Mouse (Mus musculus) kidney, postnatal 4 days (tissue): Measurements from ENCODE around the gene Stk32c.

Experiments
- DNase-seq, 2 experiments: peaks; one replicate each; pipeline ENCODE4 v3.0.0; 2021; ENCODE audit warnings: mixed read lengths in 2 of 2

The Stk32c gene

GRCm38 (mm10) chr7:139136906-139137491 lies 76.1 kb downstream of the Stk32c start:
- DNase-seq = no peak

GRCm38 (mm10) chr7:139135236-139135635 lies 77.9 kb downstream of the Stk32c start:
- no peak for DNase-seq

- DNase-seq = peak in 1 of 2 experiments; percentile 20
Observed at GRCm38 (mm10) chr7:139133446-139133845, 79.7 kb downstream of the Stk32c start.

GRCm38 (mm10) chr7:139131538-139131937 lies 81.6 kb downstream of the Stk32c start:
- no peak for DNase-seq

GRCm38 (mm10) chr7:139130361-139130760 lies 82.7 kb downstream of the Stk32c start:
- DNase-seq = peak; percentile 22 to 32

GRCm38 (mm10) chr7:139128994-139129393 lies 84.1 kb downstream of the Stk32c start:
- DNase-seq = no peak

GRCm38 (mm10) chr7:139126549-139126948 lies 86.6 kb downstream of the Stk32c start:
- no peak for DNase-seq

- no peak for DNase-seq
Observed at GRCm38 (mm10) chr7:139125881-139126280, 87.2 kb downstream of the Stk32c start.

GRCm38 (mm10) chr7:139119775-139120153 lies 93.3 kb downstream of the Stk32c start:
- no peak for DNase-seq

- peak; percentile 92 to 94 for DNase-seq
Observed at GRCm38 (mm10) chr7:139119152-139119774, 93.8 kb downstream of the Stk32c start.

GRCm38 (mm10) chr7:139107908-139108650 lies 105.0 kb downstream of the Stk32c start:
- DNase-seq = no peak

GRCm38 (mm10) chr7:139105705-139106104 lies 107.4 kb downstream of the Stk32c start:
- no peak for DNase-seq

- no peak for DNase-seq
Observed at GRCm38 (mm10) chr7:139105076-139105475, 108.0 kb downstream of the Stk32c start.

- peak; percentile 44 to 50 for DNase-seq
Observed at GRCm38 (mm10) chr7:139103960-139104381, 109.1 kb downstream of the Stk32c start.

- no peak for DNase-seq
Observed at GRCm38 (mm10) chr7:139101826-139102225, 111.3 kb downstream of the Stk32c start.

- no peak for DNase-seq
Observed at GRCm38 (mm10) chr7:139101286-139101804, 111.8 kb downstream of the Stk32c start.

- DNase-seq = no peak
Observed at GRCm38 (mm10) chr7:139100531-139101095, 112.5 kb downstream of the Stk32c start.

GRCm38 (mm10) chr7:139096399-139096798 lies 116.7 kb downstream of the Stk32c start:
- DNase-seq = no peak

- no peak for DNase-seq
Observed at GRCm38 (mm10) chr7:139095282-139095681, 117.8 kb downstream of the Stk32c start.

- DNase-seq = no peak
Observed at GRCm38 (mm10) chr7:139094761-139095160, 118.3 kb downstream of the Stk32c start.

GRCm38 (mm10) chr7:139093781-139094180 lies 119.3 kb downstream of the Stk32c start:
- DNase-seq = no peak

GRCm38 (mm10) chr7:139093124-139093523 lies 120.0 kb downstream of the Stk32c start:
- DNase-seq = no peak

- no peak for DNase-seq
Observed at GRCm38 (mm10) chr7:139092676-139093075, 120.4 kb downstream of the Stk32c start.
